Mouse (Mus musculus): ENCODE results near the gene Sh3glb2.
A peak's percentile ranks its signal among the peaks of the same experiment; 100 is the strongest.

The Sh3glb2 gene

DNA sequence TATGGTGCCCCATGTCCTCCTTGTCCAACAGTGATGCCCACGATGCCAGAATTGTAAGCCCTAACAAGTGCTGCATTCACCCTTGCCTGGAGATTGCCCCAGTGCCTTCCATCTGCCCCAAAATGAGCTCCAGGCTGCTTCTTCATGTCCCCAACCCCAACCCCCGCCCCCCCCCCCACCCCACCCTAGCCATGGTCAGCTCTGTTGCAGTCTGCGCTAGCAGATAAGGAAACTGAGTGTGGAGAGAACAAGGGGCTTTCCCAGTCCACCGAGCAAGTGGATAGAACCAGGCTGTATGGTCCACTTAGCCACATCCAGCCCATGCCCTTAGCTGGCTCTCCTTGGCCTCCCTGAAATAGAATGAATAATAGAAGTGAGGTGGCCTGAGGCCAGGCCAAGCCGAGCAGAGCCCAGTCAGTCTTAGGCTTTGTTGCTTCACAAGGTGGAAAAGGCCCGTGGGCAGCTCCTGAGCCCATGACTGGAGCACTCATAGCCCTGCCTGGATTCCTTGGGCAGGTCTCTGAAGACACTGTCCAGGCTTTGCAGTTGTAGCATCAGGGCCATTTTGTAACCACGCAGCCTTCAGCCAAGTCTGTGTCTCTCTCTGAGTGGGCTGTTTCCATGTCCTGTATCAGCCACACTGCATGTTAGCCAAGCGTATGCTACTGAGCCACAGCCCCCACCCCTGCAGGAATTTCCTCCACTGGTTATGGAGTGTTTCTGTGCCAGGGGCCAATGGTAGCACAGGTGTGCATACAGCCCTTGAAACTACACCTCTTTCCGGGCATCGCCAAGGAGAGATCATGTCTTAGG is 21.6 kb upstream of the Sh3glb2 start:
- no peak for DNase-seq (ENCODE audit: low read depth)

DNA sequence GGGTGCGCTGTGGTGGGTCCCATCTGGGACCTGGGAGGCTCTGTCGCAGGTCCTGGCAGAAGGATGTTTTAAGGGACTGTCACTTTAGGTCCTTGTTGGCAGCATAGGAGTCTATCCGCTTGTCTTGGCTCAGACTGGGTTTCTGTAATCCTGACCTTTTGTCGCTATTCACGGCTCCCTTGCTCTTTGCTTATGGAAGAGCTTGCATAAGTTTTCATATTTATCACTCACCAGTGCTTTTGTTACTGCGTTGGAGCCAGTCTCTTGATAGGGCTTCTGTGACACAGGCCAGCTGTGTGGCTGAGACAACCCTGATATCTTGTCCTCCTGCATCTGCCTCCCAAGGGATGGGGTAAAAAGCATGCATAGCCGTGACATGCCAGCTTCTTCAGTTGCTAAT is 20.2 kb upstream of the Sh3glb2 start:
- no peak for DNase-seq (ENCODE audit: low read depth)

DNA sequence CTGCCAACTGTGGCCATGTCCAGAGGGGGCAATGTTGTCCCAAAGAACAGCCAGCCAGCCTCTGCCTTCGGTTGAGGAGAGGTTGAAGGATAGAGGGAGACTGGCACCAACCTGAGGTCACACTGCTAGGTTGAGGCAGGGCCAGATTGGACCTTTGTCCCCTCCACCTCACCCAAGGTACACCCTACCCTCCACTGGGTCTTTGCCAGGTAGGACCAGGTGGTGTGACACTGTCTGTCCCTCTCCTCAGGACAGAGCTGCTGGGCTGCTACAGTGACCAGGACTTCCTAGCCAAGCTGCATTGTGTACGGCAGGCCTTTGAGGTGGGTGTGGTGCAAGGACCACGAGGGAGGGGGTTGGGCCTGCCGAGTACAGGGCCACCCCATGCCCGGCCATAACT is 18.6 kb upstream of the Sh3glb2 start:
- no peak for DNase-seq (ENCODE audit: low read depth)

DNA sequence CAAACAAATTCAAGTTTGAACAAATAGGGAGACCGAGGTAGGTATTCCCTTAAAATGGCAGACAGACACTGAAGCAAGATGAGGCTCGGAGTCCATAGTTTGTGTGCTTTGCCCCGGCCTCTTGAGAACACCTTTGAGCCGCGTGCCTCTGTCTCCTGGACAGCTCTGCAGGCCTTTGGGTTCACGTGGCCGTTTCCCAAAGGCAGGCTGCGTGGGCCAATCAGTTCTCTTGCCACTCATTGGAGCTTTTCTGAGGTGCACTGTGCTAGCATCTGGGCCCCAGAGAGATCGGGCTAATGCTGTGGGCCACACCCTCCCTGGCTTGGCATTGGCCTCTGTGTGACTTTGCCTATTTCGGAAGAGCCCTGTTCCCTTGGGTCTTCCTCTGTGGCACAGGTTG is 16.8 kb upstream of the Sh3glb2 start:
- DNase-seq (ENCODE audit: low read depth): no peak

DNA sequence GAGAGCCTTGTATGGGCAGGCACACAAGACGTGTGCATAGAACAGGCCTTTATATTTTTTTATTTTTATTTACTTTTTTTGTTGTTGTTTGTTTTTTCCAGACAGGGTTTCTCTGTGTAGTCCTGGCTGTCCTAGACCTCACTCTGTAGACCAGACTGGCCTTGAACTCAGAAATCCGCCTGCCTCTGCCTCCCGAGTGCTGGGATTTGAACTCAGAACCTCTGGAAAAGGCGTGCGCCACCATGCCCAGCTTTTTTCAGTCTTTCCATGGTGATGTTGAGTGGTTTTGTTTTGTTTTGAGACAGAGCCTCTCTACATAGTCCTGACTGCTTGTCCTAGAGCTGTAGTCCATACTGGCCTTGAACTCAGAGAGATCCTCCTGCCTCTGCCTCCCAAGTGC is 13.6 kb upstream of the Sh3glb2 start:
- no peak for DNase-seq (ENCODE audit: low read depth)

DNA sequence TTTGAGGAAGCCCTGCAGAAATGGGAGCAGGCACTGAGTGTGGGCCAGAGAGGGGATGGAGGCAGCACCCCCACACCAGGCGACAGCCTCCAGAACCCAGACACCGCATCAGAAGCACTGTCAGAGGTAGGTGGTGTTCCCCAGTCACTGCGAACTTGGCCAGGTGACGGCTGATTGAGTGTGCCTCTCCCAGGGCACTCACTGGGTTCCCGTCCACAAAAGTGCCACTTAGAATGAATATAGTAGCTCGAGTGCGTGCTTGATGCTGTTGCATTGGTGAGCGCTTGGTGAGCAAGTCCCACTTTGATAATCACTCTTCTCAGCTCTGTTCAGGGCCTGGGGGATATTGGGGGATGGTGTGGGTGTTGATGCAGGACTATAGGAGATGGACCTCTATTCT is 12.4 kb upstream of the Sh3glb2 start:
- DNase-seq (ENCODE audit: low read depth): no peak

DNA sequence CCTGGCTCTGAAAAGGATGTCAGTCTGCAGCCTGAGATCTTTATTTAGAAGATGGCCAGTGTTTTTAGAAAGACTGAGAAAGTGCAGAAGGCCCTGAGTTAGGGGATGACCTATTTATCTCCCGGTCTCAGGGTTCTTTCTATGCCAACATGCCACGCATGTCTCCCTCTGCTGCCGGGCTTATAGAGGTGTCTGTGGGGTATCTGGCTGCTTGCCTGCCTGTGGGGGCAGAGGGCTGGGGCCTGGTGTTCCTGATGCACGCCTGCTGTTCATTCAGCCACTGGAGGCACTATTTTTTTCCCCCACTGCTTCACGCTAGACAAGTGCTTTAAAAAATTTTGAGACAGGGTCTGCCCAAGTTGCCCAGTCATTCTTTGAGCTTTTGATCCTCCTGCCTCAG is 7.1 kb upstream of the Sh3glb2 start:
- DNase-seq (ENCODE audit: low read depth): no peak

DNA sequence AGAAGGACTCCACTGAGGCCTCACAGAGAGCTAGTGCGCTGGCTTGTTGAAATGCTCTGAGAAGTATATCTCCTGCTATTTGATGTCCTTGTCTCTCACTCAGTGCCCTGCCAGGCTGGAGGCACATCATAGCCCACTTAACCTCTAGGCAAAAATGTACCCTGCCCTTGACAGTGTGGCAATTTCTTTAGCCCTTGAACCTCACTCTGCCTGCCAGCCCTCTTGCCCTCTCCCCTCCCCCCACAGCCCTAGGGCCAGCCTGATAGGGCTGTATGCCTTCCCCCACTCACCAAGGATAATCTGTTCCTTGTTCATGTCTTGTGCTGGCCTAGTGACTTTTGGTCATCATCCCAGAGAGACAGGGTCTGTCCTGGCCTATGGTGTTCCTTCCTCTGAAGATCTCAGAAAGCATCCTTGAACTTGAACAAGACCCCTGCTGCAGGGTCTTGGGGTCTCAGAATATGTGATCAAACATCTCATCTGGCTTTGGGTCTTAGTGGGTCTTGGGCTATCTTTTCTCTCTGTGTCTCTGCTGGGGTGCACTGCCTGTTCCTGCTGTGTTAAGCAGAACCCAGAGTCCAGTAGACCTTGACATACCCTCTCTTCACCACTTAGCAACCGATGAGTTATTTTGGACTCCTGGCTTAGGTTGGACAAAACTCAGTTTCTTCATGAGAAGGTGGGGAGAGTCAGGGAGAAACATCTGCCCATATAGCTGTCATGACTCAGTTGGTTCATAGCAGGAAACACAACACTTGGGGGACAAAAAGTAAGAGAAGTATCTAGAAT is 6.3 kb upstream of the Sh3glb2 start:
- DNase-seq (ENCODE audit: low read depth): no peak

DNA sequence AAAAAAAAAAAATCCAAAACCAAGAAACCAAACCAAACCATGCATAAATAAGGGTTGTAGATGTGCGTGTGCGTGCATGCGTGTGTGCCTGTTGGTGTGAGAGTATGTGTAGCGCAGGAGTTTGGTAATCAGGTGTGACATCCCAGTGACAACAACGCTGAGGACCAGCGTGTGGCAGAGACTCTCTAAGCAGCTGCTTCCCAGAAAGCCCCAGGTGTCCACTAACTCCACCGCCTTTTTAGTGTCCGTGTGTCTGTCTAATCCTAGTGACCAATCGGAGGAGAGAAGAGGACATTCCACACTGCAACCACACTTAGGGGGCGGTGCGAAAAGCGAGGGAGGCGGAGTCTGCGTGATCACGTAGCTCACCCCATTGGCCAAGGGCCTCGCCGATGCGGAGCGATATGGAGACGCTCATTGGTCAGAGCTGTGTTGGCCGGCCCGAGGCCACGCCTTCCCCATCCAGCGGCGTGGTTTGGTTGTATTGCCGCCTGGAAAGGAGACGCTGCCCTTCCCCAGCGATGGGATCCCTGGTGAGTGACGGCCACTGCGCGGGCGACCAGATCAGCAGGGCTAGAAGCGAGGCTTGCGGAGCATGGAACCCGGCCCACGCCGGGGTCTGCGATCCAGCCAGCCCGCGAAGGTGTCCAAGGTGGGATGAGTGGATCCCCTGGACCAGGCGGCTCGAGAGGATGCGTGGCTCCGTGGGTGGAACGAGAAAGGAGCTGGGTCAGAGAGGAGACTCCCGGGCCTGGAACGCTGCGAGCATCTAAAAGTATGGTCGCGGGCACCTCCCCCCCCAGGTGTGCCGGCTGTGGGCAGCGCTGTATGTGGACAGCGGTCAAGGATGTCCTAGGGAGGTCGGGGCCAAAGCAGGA is 4.9 kb upstream of the Sh3glb2 start, which contains the start of gene Miga2:
Gene Miga2, plus strand, starts transcription at position 461 of the 878 bp plus-strand sequence.
- peak; percentile 99 for DNase-seq (ENCODE audit: low read depth)

DNA sequence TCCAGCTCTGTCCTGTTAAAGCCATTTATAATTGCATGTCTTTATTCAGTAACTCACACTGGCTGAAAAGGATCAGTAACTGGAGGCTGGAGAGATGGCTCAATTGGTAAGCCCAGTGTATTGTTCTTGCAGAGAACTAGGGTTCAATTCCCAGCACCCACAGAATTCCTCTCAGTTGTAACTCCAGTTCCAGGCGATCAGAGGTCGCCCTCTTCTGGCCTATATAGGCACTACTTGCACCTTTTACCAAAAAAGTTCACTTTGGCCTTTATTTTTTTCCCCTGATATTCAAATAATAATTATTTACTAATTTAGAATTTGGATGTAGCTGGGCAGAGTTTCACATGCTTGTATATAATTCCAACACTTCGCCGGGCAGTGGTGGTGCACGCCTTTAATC is 3.7 kb upstream of the Sh3glb2 start:
- DNase-seq (ENCODE audit: low read depth): peak; percentile 52

DNA sequence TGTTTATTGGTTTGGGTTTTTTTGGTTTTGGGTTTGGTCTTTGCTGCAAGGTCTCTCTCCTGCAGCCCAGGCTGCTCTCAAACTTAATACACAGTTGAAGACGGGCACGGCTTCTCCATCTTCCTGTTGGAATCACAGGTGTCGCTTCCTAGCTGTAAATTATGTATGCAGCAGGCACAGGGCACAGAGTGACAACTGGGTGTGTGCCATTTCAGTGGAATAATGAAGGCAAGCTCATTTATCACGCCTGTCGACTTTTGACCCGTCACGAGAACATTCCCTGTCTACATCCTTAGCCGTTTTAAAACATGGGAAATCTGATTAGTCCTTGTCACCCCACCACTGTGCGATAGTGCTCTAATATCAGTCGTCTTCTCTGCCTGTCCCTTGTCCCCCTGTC is 1.5 kb upstream of the Sh3glb2 start:
- DNase-seq (ENCODE audit: low read depth): no peak

DNA sequence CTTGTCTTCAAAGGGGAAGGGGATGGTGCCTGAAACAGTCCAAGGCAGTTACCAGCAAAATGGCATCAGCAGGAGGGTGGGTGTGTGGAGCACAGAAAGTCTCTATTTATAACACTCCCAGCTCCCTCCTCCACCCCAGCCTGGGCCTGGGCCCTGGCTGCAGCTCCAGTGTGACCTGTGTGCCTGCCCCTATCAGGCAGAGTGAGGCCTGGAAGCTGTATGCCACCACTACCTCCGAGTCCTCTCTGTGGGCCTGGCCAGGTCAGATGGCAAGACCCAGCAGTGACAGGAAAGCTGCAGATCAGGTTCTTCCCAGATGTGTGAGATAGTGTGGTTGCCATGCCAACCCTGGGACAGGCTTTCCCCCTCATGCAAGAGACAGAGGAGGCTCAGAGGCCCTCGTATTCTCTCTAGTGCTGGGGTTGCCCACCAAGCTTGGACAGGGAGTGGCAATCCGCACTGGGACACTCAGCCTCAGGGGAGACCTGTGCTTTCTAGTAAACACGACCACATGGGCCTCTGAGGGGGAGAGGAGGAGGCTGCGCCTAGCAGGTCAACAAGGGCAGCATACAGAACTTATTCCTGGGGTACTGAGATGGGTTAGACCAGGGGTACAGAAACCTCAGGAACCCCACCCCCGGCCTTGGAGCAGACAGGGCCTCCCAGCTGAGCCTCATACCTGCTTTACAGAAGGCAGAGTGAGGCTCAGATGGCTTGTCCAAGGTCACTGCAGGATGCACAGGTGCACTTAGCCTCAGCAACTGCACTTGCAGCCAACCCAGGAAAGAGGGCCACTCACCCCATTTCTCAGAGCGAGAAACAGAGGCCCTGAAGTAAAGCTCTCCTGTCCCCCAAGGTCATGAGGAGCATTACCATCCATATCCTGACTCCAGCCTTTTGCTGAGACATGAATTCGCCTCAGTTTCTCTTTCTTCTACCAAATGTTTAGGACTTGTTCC is 1.3 kb downstream of the Sh3glb2 start:
- DNase-seq (ENCODE audit: low read depth): no peak

DNA sequence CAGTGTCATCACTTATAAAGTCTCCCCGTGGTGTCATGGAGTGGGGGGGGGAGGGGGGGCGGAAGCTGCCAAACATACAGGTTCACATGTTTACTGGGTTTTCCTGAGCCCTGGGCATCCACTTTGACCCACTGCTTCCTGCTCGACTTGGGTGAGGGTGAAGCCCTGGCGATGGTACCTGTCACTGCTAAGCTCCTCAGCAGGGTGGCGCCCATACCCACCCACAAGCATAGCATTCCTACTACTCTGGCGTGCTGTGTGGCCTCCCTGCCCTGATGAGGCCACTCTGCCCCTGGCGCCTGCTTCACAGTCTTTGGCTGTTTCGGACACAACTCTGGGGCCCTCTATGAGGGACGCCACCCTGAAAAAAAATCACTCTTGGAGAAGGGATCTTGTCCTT is 2.2 kb downstream of the Sh3glb2 start:
- DNase-seq (ENCODE audit: low read depth): no peak

DNA sequence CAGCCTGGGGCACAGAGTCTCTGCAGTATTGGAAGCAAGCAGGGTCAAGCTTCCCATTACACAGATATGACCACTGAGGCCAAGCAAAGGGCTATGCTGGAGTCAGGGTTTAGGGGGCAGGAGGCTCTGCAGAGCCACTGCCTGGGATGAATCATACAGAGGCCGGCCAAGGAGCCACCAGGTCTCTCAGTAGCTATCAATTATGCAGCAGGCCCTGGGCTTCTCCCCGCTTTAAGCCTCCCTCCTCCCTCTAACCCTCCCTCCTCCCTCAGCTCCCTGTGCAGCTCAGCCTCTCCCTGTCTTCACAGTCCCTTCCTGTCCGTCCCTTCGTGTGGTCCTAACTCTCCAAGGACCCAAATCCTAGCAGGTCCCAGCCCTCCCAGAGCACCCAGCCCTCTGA is 2.9 kb downstream of the Sh3glb2 start:
- no peak for DNase-seq (ENCODE audit: low read depth)

DNA sequence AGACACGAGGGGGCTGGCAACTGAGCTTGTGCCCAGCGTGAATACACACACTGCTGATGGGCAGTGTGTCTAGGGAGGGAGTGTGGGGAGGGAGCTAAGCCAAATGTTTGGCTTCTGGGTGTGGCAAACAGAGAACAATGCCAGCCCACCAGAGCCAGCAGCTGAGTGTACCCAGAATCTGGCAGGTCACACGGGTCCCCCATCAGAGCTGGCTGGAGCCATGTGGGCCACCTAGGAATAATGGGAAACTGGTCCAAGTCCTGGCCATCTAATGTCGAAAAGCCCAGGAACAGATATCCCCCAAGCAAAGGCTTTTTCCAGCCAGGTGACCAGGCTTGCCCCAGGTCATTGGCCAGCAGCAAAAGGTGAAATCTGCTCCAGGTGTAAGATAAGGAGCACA is 3.3 kb downstream of the Sh3glb2 start:
- no peak for DNase-seq (ENCODE audit: low read depth)

DNA sequence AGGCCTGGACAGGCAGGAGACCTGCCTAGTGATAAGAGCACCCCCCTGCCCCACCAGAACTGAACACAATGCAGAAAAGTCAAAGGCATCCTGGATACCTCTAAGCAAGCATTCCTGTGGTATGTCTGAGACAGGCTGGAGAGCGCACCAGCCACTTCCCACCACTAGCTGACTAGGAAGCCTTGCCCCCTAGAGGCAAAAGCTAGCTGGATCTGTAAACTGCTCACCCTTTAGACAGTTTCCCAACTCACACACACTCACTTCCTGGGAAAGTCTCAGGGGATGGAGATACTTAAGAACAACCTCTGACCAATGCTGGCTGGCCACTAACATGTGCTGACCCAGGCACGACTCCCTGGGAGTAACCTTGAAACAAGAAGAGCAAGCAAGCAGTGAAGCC is 8.0 kb downstream of the Sh3glb2 start:
- peak; percentile 43 for DNase-seq (ENCODE audit: low read depth)

DNA sequence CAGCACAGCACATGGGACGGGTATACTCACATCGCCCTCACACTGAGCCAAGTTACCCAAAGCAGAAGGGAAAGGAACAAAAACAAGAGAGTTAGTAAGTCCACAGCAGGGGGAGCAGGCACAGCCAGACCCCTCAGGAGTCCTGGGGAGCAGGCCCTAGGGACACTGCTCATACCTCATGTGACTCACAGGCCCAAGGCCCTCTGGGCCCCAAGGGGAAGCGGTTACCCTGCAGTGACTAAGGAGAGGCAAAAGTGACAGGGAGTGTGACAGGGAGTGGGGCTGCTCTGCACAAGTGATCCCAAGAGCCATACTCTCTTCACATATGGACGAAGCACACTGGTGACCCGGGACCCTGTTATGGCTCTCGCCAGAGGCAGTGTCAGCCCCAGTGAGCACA is 9.9 kb downstream of the Sh3glb2 start:
- no peak for DNase-seq (ENCODE audit: low read depth)

DNA sequence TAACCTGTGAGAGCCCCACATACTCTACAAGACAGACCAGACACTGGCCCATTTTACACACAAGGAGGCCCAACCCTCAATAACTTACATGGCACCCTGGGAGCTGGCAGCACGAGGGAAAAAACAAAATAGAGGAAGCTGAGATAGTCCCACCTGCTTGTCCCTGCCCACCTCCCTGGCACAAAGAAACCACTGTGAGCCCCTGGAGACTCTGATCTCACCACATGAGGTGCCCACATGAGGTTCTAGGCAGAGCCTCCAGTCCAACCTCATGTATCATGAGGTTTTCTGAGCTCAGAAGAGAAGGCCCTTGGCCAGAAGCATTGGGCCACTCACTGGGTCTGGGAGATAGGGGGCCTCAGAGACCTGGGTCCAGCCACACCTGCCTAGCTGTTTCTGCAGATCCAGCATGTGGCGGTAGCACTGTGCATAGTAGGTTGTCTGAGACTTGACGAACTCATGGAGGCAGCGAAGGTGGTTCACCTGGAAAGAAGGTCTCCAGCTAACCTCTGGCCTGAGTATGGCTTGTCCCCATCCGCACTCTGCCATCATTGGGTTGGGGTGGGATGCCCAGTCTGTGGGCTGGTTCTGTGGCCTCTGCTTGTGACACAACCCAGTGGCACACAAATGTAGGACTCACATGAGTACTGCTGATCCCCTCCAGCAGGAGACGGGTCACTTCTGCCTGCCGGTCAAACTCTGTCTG is 13.0 kb downstream of the Sh3glb2 start:
- no peak for DNase-seq (ENCODE audit: low read depth)

DNA sequence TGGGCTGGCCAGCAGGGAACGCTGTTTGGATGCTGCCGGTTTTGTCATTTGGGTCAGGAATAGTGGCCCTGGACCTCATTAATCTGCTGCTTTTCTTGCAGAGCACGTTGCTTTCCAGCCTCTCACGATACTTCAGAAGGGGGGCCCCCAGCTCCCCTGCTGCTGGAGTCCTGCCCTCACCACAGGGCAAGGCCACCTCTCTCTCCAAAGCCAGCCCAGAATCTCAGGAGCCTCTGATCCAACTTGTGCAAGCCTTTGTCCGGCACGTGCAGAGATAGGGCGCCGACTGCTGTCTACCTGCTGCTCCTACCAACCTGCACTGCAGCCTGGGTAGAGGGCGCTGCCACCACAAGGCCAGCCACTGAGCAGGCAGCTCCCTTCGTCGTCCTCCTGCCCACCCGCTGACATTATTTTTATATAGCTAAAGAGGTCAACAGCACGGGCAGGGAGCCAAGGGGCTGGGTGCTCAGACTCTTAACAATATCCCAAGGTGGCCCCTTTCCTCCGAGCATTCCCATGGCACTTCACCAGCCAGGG is 15.5 kb downstream of the Sh3glb2 start:
- DNase-seq (ENCODE audit: low read depth): no peak

DNA sequence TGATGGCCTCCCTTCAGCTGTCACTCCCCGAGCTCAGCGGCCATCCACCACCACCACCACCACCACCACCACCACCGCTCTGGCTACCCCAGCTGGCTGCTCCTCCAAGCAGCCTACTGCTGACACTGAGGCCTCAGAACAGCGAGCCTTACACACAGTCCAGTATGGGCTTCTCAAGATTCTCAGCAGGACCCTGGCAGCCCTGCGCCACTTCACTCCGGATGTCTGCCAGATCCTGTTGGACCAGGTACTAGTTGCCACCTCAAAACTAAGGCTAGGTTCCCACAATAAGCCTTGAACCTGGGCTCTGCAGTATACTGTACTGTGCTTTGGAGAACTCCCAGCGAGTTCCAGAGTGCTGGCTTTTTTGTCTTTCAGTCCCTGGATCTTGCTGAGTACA is 16.6 kb downstream of the Sh3glb2 start:
- DNase-seq (ENCODE audit: low read depth): no peak
